Mouse (Mus musculus) gastrocnemius, postnatal 10 days (tissue): Measurements from ENCODE around the gene Gabpa. TPM values are rescaled to one million over a fixed set of nuclear protein-coding genes. Genes with fewer than 3 reads are reported as not detected.

ENCODE experiments used
- DNase-seq: peaks from one replicate; pipeline ENCODE4 v3.0.0; 2021; ENCODE audit warnings: mixed read lengths
- long read RNA-seq, 2 experiments: library from polyadenylated mRNA; stranded (forward); transcript quantifications; one replicate each; pipeline ENCODE4 v2.0.0; 2021
- total RNA-seq, 2 experiments: library from RNA; stranded (reverse); gene quantifications; 2 replicates each; pipeline ENCODE4 v1.2.3; 2021

Gabpa gene
- total RNA-seq, result 10 to 100 TPM; 29.3 to 35.7 TPM
- long read RNA-seq, experiment 1, full-length matches to known transcripts, result 29 of 40 reads
- long read RNA-seq, experiment 1, partial matches to known transcripts, result 2 of 40 reads
- long read RNA-seq, experiment 1, other reads (novel, unspliced or antisense), result 9 of 40 reads
- long read RNA-seq, experiment 2, full-length matches to known transcripts, result 27 of 36 reads
- long read RNA-seq, experiment 2, partial matches to known transcripts, result 1 of 36 reads
- long read RNA-seq, experiment 2, other reads (novel, unspliced or antisense), result 8 of 36 reads

GRCm38 (mm10) chr16:84834745-84835440 is at the start of gene Gabpa:
Gabpa (plus strand) TSS chr16:84834925.
- peak; percentile 87 for DNase-seq

- DNase-seq, result no peak
Measured at GRCm38 (mm10) chr16:84784966-84785365, 49.8 kb upstream of the Gabpa start.

GRCm38 (mm10) chr16:84790595-84791165 is 44.0 kb upstream of the Gabpa start:
- DNase-seq, result no peak

GRCm38 (mm10) chr16:84793401-84793800 is 41.3 kb upstream of the Gabpa start:
- no peak for DNase-seq

GRCm38 (mm10) chr16:84795337-84795736 is 39.4 kb upstream of the Gabpa start:
- no peak for DNase-seq

- no peak for DNase-seq
Measured at GRCm38 (mm10) chr16:84796678-84797077, 38.0 kb upstream of the Gabpa start.

- no peak for DNase-seq
Measured at GRCm38 (mm10) chr16:84800038-84800437, 34.7 kb upstream of the Gabpa start.

GRCm38 (mm10) chr16:84802217-84802616 is 32.5 kb upstream of the Gabpa start:
- peak; percentile 35 for DNase-seq

GRCm38 (mm10) chr16:84804866-84805265 is 29.9 kb upstream of the Gabpa start:
- no peak for DNase-seq

GRCm38 (mm10) chr16:84806175-84806574 is 28.6 kb upstream of the Gabpa start:
- DNase-seq, result no peak

GRCm38 (mm10) chr16:84807874-84808273 is 26.9 kb upstream of the Gabpa start:
- no peak for DNase-seq

GRCm38 (mm10) chr16:84810254-84810653 is 24.5 kb upstream of the Gabpa start:
- no peak for DNase-seq

- no peak for DNase-seq
Measured at GRCm38 (mm10) chr16:84813852-84814251, 20.9 kb upstream of the Gabpa start.

GRCm38 (mm10) chr16:84814511-84814910 is 20.2 kb upstream of the Gabpa start:
- DNase-seq, result no peak

- DNase-seq, result no peak
Measured at GRCm38 (mm10) chr16:84817423-84817822, 17.3 kb upstream of the Gabpa start.

GRCm38 (mm10) chr16:84825009-84825408 is 9.7 kb upstream of the Gabpa start:
- peak; percentile 32 for DNase-seq

- no peak for DNase-seq
Measured at GRCm38 (mm10) chr16:84831696-84832095, 3.0 kb upstream of the Gabpa start.

- DNase-seq, result peak; percentile 22
Measured at GRCm38 (mm10) chr16:84832736-84833135, 2.0 kb upstream of the Gabpa start.

GRCm38 (mm10) chr16:84834344-84834743 is 381 bp upstream of the Gabpa start:
- DNase-seq, result no peak

- DNase-seq, result peak; percentile 83
Measured at GRCm38 (mm10) chr16:84835441-84835822, 707 bp downstream of the Gabpa start, which contains the start of gene Atp5j. Atp5j (minus strand) TSS chr16:84835625.

- peak; percentile 40 for DNase-seq
Measured at GRCm38 (mm10) chr16:84835823-84836743, 1.4 kb downstream of the Gabpa start.

- DNase-seq, result no peak
Measured at GRCm38 (mm10) chr16:84838576-84838975, 3.9 kb downstream of the Gabpa start.
